Mouse (Mus musculus) olfactory bulb, adult 2 months (tissue): ENCODE results near the gene Nxnl2. TPM values are rescaled to one million over a fixed set of nuclear protein-coding genes. Genes with fewer than 3 reads are reported as not detected.

Source experiments
- H3K27ac ChIP-seq: fragments of 200-500 bp; 2 replicates; pipeline ENCODE4 v1.5.1; 2012; ENCODE audit warnings: low read depth, low read length; ENCODE audit not compliant: insufficient read depth
- H3K4me1 ChIP-seq: fragments of 200-500 bp; 2 replicates; pipeline ENCODE4 v1.6.1; 2012; ENCODE audit warnings: low read length; ENCODE audit not compliant: control insufficient read depth, insufficient read depth
- H3K4me3 ChIP-seq: fragments of 200-500 bp; 2 replicates; pipeline ENCODE4 v1.5.1; 2012; ENCODE audit warnings: mild to moderate bottlenecking, low read depth, low read length, moderate library complexity; ENCODE audit not compliant: insufficient read depth
- CTCF ChIP-seq: fragments of 200-500 bp; IDR thresholded peaks from 2 replicates; pipeline ENCODE4 v1.5.1; 2012; ENCODE audit warnings: low read depth, mild to moderate bottlenecking, low read length, moderate library complexity; ENCODE audit not compliant: insufficient read depth
- POLR2A ChIP-seq: fragments of 200-500 bp; IDR thresholded peaks from 2 replicates; pipeline ENCODE4 v1.6.1; 2012; ENCODE audit warnings: mild to moderate bottlenecking, low read depth, low read length, moderate library complexity; ENCODE audit not compliant: insufficient read depth
- WGBS: fragments of 180-500 bp; shearing (Covaris S2); methylation state at CpG from one replicate; pipeline ENCODE4 v1.1.7; 2018; 5-methylcytosine and 5-hydroxymethylcytosine counted together
- polyA plus RNA-seq: library from polyadenylated mRNA; stranded (reverse); fragments of >200 nt; gene quantifications from 2 replicates; pipeline ENCODE4 v1.2.4, GENCODE M21; 2012; ENCODE audit warnings: low replicate concordance; ENCODE audit not compliant: missing spikeins, insufficient read depth, insufficient read length

Nxnl2 gene
- not detected in 2 replicates for polyA plus RNA-seq

DNA sequence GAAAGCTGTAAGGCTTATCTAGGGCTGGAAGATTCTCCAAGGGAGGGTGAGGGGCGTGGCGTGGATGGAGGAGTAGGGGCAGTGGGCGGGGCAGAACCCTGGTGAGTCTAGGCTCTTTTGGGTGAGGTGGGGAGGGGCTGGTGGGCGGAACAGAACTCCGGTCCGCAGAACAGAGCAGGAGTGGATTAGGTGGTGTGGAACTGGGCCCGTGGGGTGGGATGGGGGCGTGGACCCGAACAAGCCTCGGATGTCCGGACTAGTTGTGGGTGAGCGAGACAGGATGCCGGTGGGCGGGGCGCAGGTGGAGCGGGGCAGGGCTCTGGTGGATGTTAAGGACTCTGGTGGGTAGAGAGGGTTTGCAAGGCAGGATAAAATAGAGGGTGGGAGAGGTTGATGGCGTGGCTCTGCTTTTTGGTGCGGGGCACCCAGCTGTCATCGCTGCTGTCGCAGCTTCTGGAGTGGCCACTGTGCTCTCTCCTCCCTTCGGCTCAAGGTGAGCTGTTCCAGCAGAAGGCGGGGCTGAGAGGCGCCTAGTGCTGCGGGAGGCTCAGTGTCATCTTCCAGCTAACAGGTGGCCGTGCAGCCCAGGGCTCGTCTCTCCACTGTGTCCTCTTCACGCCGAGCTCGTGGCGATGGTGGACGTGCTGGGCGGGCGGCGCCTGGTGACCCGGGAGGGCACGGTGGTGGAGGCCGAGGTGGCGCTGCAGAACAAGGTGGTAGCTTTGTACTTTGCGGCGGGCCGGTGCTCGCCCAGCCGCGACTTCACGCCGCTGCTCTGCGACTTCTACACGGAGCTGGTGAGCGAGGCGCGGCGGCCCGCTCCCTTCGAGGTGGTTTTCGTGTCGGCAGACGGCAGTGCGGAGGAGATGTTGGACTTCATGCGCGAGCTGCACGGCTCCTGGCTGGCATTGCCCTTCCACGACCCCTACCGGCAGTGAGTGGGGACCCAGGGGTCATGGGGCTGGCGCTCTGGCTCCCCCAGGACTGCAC is at the start of gene Nxnl2:
Nxnl2 (plus strand) TSS at position 332 of the 990 bp plus-strand sequence.
- no peak for TF ChIP-seq CTCF
- Histone ChIP-seq H3K27ac (no peak within 1 kb of the TSS), H3K4me3 (peak within 1 kb of the TSS; percentile 39), H3K4me1 (peaks cover 17% of the 10 kb centered on the region)
- 2% methylated on average over 64 of the region's 64 CpGs for WGBS

GRCm38 (mm10) chr13:51121966-51122365 is 48.9 kb upstream of the Nxnl2 start:
- H3K27ac ChIP-seq: no peak overlapping the region
- TF ChIP-seq CTCF: no peak
- no peak for TF ChIP-seq POLR2A
- 21% methylated on average over 1 of the region's 1 CpGs for WGBS

DNA sequence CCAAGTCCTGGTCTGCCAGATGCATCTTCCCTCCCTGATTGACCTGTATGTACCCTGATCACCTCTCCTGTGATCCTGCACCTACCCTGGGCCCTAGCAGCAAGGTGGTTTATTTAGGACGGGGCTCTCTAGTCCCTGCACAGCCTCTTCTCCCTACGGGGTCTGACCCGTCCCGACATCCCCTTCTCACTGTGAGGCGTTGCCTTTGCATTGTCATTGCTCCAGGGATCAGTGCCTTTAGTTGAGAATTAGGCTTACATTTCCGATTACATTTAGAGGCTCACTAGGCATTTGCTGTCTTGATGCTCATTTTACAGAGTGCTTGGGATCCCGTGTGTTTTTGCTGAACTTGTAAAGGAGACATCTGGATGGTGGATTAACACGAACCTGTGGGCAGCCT is 48.1 kb upstream of the Nxnl2 start:
- H3K4me3 ChIP-seq: no peak overlapping the region
- no peak for TF ChIP-seq CTCF
- no peak for TF ChIP-seq POLR2A
- WGBS: 75% methylated on average over 8 of the region's 8 CpGs
- peaks cover 16% of the 10 kb centered on the region for H3K4me1 ChIP-seq
- H3K27ac ChIP-seq: no peak overlapping the region

More at GRCm38 (mm10) chr13:51121966-51122365, 48.9 kb upstream of the Nxnl2 start:
- Histone ChIP-seq H3K4me1 (peaks cover 16% of the 10 kb centered on the region), H3K4me3 (no peak overlapping the region)

GRCm38 (mm10) chr13:51125357-51125756 is 45.5 kb upstream of the Nxnl2 start:
- Histone ChIP-seq H3K4me3 (no peak overlapping the region), H3K27ac (no peak overlapping the region), H3K4me1 (peaks cover 12% of the 10 kb centered on the region)
- TF ChIP-seq CTCF: no peak
- TF ChIP-seq POLR2A: no peak
- WGBS: 59% methylated on average over 8 of the region's 8 CpGs

GRCm38 (mm10) chr13:51127906-51128305 is 42.9 kb upstream of the Nxnl2 start:
- TF ChIP-seq CTCF (no peak), POLR2A (no peak)
- WGBS: 89% methylated on average over 2 of the region's 2 CpGs
- Histone ChIP-seq H3K4me1 (peaks cover 7% of the 10 kb centered on the region; the same call in 1 of the 2 replicates), H3K4me3 (no peak overlapping the region), H3K27ac (no peak overlapping the region)

DNA sequence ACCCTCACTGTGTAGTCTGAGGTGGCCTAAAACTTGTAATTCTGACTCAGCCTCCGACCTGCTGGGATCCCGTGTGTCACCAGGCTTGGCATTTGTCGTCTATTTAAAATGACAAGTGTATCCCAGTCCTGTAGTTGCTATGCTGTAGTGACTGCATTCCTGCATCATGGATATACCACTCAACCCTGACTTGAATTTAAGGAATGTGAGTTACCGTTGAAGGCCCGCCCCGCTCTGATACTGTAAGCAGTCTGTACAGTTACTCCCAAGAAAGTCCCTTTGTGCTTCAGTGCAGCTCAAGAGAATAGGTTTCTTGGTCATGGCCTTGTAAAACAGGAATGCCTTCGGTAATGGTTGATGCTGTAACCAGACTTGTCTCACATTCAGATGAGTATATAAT is 42.4 kb upstream of the Nxnl2 start:
- Histone ChIP-seq H3K4me1 (peaks cover 5% of the 10 kb centered on the region; the same call in 1 of the 2 replicates), H3K4me3 (no peak overlapping the region), H3K27ac (no peak overlapping the region)
- TF ChIP-seq CTCF (no peak), POLR2A (no peak)
- 92% methylated on average over 7 of the region's 7 CpGs for WGBS

DNA sequence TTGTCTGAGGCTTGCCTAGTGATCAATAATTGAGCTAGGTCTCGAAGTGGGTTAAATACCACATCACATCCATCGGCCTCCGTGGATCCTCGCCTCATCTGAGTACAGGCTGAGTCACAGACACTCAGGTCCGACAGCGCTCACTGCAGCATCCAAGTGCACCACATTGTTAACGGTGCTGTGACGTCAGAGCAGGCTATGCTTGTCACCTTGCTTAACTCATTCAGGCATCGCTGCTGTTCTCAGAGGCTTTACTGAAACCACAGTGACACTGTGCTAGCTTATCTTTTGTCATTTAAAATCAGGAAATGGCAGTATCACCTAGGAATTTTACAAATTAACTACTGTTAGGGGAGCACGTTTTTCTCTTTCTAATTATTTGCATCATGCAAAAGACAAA is 39.6 kb upstream of the Nxnl2 start:
- Histone ChIP-seq H3K4me3 (no peak overlapping the region), H3K27ac (no peak overlapping the region), H3K4me1 (no peaks in the 10 kb centered on the region; the same call in 1 of the 2 replicates)
- 42% methylated on average over 10 of the region's 10 CpGs for WGBS
- TF ChIP-seq POLR2A (no peak), CTCF (no peak)

DNA sequence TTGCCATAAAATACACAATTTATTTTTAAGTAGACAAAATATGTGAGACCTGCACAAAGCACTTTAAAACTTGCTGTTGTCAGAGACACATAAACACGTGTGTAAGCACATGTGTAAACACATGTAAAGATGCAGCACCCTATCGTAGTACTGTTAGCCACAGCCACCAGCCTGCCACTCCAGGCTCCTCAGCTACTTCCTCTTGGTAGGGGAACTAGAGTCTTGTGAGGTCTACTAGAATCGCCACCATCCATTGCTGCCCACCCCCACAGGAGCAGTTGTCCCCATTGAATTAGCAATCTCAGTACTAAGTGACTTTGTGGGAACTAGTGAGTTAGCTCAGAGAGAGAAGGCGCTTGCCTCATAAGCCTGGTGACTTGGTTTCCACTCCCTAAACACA is 34.5 kb upstream of the Nxnl2 start:
- no peak overlapping the region for H3K4me3 ChIP-seq
- peaks cover 2% of the 10 kb centered on the region for H3K4me1 ChIP-seq
- no peak for TF ChIP-seq POLR2A
- TF ChIP-seq CTCF: no peak
- no peak overlapping the region for H3K27ac ChIP-seq
- 90% methylated on average over 4 of the region's 4 CpGs for WGBS

DNA sequence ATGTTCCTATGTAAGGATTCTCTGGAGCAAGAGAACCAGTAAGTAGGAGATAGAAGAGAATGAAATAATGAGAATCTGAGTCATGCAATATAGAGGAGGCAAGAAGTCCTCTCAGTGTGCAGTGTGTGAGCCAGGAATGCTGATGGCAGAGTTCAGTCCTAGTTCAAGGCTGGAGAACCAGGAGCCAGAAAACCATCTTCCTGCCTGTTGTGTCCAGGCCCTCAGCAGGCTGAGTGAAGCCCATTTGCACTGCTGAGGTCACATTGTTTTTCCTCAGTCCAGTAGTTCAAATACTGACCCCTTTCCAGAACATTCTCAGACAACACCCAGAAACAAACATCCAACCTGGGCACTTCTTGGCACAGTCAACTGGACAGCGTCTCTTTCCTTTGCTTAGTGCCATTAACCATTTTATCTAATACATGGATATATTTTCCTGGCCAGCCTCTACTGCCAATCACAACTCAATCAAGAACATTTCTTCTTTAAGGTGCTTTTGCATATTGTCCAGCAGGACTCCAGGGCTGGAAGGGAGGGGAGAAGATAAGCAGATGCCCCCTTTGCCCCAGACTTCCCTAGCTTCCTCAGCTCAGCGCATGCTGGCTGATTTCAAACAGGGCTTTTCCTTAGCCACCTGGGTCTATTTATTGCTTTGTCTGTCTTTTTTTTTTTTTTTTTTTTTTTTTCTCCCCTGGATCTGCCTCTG is 33.7 kb upstream of the Nxnl2 start:
- TF ChIP-seq CTCF (no peak), POLR2A (no peak)
- Histone ChIP-seq H3K4me1 (peaks cover 2% of the 10 kb centered on the region), H3K27ac (no peak overlapping the region), H3K4me3 (no peak overlapping the region)
- 60% methylated on average over 2 of the region's 2 CpGs for WGBS
